Mouse (Mus musculus) MEL (cell line): Measurements from ENCODE around the gene Ate1. TPM values are rescaled to one million over a fixed set of nuclear protein-coding genes. Genes with fewer than 3 reads are reported as not detected.
A peak's percentile ranks its signal among the peaks of the same experiment; 100 is the strongest.

Source experiments
- DNase-seq: peaks from one replicate; pipeline ENCODE4 v3.0.0; 2011; ENCODE audit warnings: low read depth, low spot score
- H3K27ac ChIP-seq: 2 replicates; pipeline ENCODE4 v1.5.1; 2012; ENCODE audit warnings: low read depth, mild to moderate bottlenecking, control low read depth, low read length, moderate library complexity; ENCODE audit not compliant: control insufficient read depth
- H3K27me3 ChIP-seq, 2 experiments: fragments of 150-350 bp in 1 of 2; sonication (generic) in 1 of 2; 2 replicates each; pipeline ENCODE4 v1.6.1; 2012; ENCODE audit warnings: low read length in 2 of 2, mild to moderate bottlenecking in 2 of 2, improper control_type of control experiment in 1 of 2, moderate library complexity in 1 of 2; ENCODE audit not compliant: insufficient read depth in 2 of 2, control insufficient read depth in 1 of 2
- H3K36me3 ChIP-seq, 2 experiments: 2 replicates each; pipeline ENCODE4 v1.6.1; 2012 to 2014; ENCODE audit warnings: low read length in 2 of 2, improper control_type of control experiment in 1 of 2, inconsistent platforms in 1 of 2, mild to moderate bottlenecking in 1 of 2; ENCODE audit not compliant: insufficient read depth in 2 of 2, control insufficient read depth in 1 of 2
- H3K4me1 ChIP-seq, 2 experiments: fragments of 150-350 bp in 1 of 2; sonication (generic) in 1 of 2; 2 replicates each; pipeline ENCODE4 v1.6.1; 2012; ENCODE audit warnings: low read length in 2 of 2, improper control_type of control experiment in 1 of 2, mild to moderate bottlenecking in 1 of 2; ENCODE audit not compliant: insufficient read depth in 2 of 2, control insufficient read depth in 1 of 2
- H3K4me3 ChIP-seq, 2 experiments: fragments of 150-350 bp in 1 of 2; sonication (generic) in 1 of 2; 2 replicates each; pipeline ENCODE4 v1.5.1; 2012; ENCODE audit warnings: low read depth in 2 of 2, low read length in 2 of 2, mild to moderate bottlenecking in 2 of 2, moderate library complexity in 2 of 2, control low read depth in 1 of 2, improper control_type of control experiment in 1 of 2; ENCODE audit not compliant: control insufficient read depth in 1 of 2, insufficient read depth in 1 of 2
- H3K79me2 ChIP-seq: 2 replicates; pipeline ENCODE4 v1.6.1; 2012; ENCODE audit warnings: mild to moderate bottlenecking, low read length, moderate library complexity; ENCODE audit not compliant: control insufficient read depth, poor library complexity, insufficient read depth
- H3K9ac ChIP-seq: 2 replicates; pipeline ENCODE4 v1.6.1; 2012; ENCODE audit warnings: low read depth, mild to moderate bottlenecking, control low read depth, low read length, moderate library complexity; ENCODE audit not compliant: control insufficient read depth, poor library complexity, severe bottlenecking
- H3K9me3 ChIP-seq: fragments of 150-350 bp; sonication (generic); replicated peaks from 2 replicates; pipeline ENCODE4 v1.6.1; 2012; ENCODE audit warnings: mild to moderate bottlenecking, low read length, improper control_type of control experiment, moderate library complexity; ENCODE audit not compliant: insufficient read depth
- CTCF ChIP-seq, 3 experiments: IDR thresholded peaks in 2 of 3; conservative IDR thresholded peaks in 1 of 3; 2 replicates each; pipeline ENCODE4 v1.5.1; 2011 to 2012; ENCODE audit warnings: low read length in 3 of 3, low read depth in 2 of 3, mild to moderate bottlenecking in 2 of 3, improper control_type of control experiment in 1 of 3, inconsistent platforms in 1 of 3, mixed read lengths in 1 of 3, moderate library complexity in 1 of 3; ENCODE audit not compliant: control insufficient read depth in 1 of 3, insufficient read depth in 1 of 3, poor library complexity in 1 of 3, severe bottlenecking in 1 of 3
- E2F4 ChIP-seq: IDR thresholded peaks from 2 replicates; pipeline ENCODE4 v1.6.1; 2011; ENCODE audit warnings: low read depth, low read length, improper control_type of control experiment, borderline replicate concordance
- EP300 ChIP-seq, 2 experiments: IDR thresholded peaks; 2 replicates each; pipeline ENCODE4 v1.6.1; 2011; ENCODE audit warnings: improper control_type of control experiment in 2 of 2, low read length in 2 of 2, low read depth in 1 of 2, mild to moderate bottlenecking in 1 of 2
- GABPA ChIP-seq: IDR thresholded peaks from 2 replicates; pipeline ENCODE4 v1.6.1; 2012; ENCODE audit warnings: low read depth, mild to moderate bottlenecking, inconsistent platforms, low read length, improper control_type of control experiment, moderate library complexity
- HCFC1 ChIP-seq: IDR thresholded peaks from 2 replicates; pipeline ENCODE4 v1.6.1; 2012; ENCODE audit warnings: low read depth, mild to moderate bottlenecking, inconsistent platforms, low read length, improper control_type of control experiment, moderate library complexity
- KAT2A ChIP-seq: conservative IDR thresholded peaks from 2 replicates; pipeline ENCODE4 v1.6.1; 2012; ENCODE audit warnings: low read depth, low read length, improper control_type of control experiment, inconsistent platforms
- MAX ChIP-seq: IDR thresholded peaks from 2 replicates; pipeline ENCODE4 v1.6.1; 2011; ENCODE audit warnings: low read length, improper control_type of control experiment
- MYB ChIP-seq: IDR thresholded peaks from 2 replicates; pipeline ENCODE4 v1.6.1; 2011; ENCODE audit warnings: mild to moderate bottlenecking, low read depth, low read length, improper control_type of control experiment
- NRF1 ChIP-seq: IDR thresholded peaks from 2 replicates; pipeline ENCODE4 v1.6.1; 2014; ENCODE audit warnings: low read depth, mild to moderate bottlenecking, inconsistent platforms, low read length, improper control_type of control experiment, moderate library complexity; ENCODE audit not compliant: poor library complexity, insufficient read depth, severe bottlenecking
- RAD21 ChIP-seq: IDR thresholded peaks from 2 replicates; pipeline ENCODE4 v1.6.1; 2011; ENCODE audit warnings: mild to moderate bottlenecking, low read depth, low read length, improper control_type of control experiment
- RCOR1 ChIP-seq: IDR thresholded peaks from 2 replicates; pipeline ENCODE4 v1.6.1; 2012; ENCODE audit warnings: low read depth, mild to moderate bottlenecking, inconsistent platforms, low read length, improper control_type of control experiment
- TAL1 ChIP-seq: IDR thresholded peaks from 2 replicates; pipeline ENCODE4 v1.6.1; 2012; ENCODE audit warnings: mild to moderate bottlenecking, inconsistent platforms, low read length, moderate library complexity, mixed read lengths
- UBTF ChIP-seq: IDR thresholded peaks from 2 replicates; pipeline ENCODE4 v1.6.1; 2012; ENCODE audit warnings: low read depth, mild to moderate bottlenecking, inconsistent platforms, low read length, improper control_type of control experiment, moderate library complexity, borderline replicate concordance; ENCODE audit not compliant: insufficient read depth
- USF1 ChIP-seq: IDR thresholded peaks from 2 replicates; pipeline ENCODE4 v1.6.1; 2014; ENCODE audit warnings: low read depth, mild to moderate bottlenecking, inconsistent platforms, low read length, improper control_type of control experiment, moderate library complexity
- ZKSCAN1 ChIP-seq: IDR thresholded peaks from 2 replicates; pipeline ENCODE4 v1.6.1; 2012; ENCODE audit warnings: low read depth, mild to moderate bottlenecking, inconsistent platforms, low read length, improper control_type of control experiment, moderate library complexity
- ZMIZ1 ChIP-seq: IDR thresholded peaks from 2 replicates; pipeline ENCODE4 v1.6.1; 2012; ENCODE audit warnings: low read depth, mild to moderate bottlenecking, inconsistent platforms, low read length, improper control_type of control experiment, moderate library complexity
- polyA plus RNA-seq, 2 experiments: library from polyadenylated mRNA; stranded (reverse) in 1 of 2; unstranded in 1 of 2; fragments of >175 nt in 1 of 2; fragments of >200 nt in 1 of 2; gene quantifications; 2 replicates each; pipeline versions ENCODE4 v1.2.1 to v1.2.4; 2012; ENCODE audit warnings: low replicate concordance in 2 of 2, low read depth in 1 of 2; ENCODE audit not compliant: insufficient read length in 2 of 2, insufficient read depth in 1 of 2, missing spikeins in 1 of 2
- total RNA-seq: library from RNA; depleted of rRNA; stranded (reverse); fragments of 300-350 nt; gene quantifications from 2 replicates; pipeline ENCODE4 v1.2.3, GENCODE M21; 2012

Ate1 gene
- total and polyA plus RNA-seq, 3 experiments = 21.9 to 28.6 TPM; not detected in 1

DNA sequence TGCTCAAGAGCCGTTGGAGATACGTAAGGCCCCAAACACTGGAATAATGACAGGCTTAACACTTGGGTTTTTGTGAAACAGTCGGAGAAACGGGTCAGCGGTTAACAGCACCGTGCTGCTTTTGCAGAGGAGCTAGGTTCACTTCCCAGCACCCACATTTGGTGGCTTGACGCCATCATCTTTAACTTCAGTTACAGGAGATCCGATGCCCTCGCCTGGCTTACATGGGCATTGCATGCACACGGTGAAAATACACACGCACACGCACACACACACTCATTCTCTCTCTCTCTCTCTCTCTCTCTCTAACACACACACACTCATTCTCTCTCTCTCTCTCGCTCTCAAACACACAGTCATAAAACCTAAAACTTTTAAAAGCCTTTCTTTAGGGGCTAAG, 138.0 kb downstream of the Ate1 start:
- H3K9ac ChIP-seq = no peak overlapping the region
- no peaks in the 10 kb centered on the region for H3K79me2 ChIP-seq
- TF ChIP-seq E2F4 = no peak
- peak in 1 of 3 experiments; percentile 12; a peak in 1 of 6 replicates for TF ChIP-seq CTCF (IDR thresholded peaks at IDR 0.05 in 2 of 3, conservative IDR thresholded peaks at IDR 0.05 in 1 of 3; ENCODE audit: control insufficient read depth in 1 of 3, insufficient read depth in 1 of 3, low read depth in 2 of 3, low read length in 3 of 3, poor library complexity in 1 of 3, severe bottlenecking in 1 of 3)
- no peak for TF ChIP-seq HCFC1
- TF ChIP-seq MAX = no peak
- TF ChIP-seq GABPA = no peak
- TF ChIP-seq RAD21 = no peak; the same call in 1 of the 2 replicates
- no peak for TF ChIP-seq KAT2A
- TF ChIP-seq NRF1 = no peak
- no peaks in the 10 kb centered on the region for H3K9me3 ChIP-seq
- no peak overlapping the region for H3K4me3 ChIP-seq
- H3K4me1 ChIP-seq = no peaks in the 10 kb centered on the region
- no peaks in the 10 kb centered on the region for H3K27me3 ChIP-seq
- no peak for DNase-seq
- no peak overlapping the region for H3K27ac ChIP-seq
- no peaks in the 10 kb centered on the region for H3K36me3 ChIP-seq

GRCm38 (mm10) chr7:130381387-130381951, 138.7 kb downstream of the Ate1 start:
- H3K79me2 ChIP-seq = no peaks in the 10 kb centered on the region
- H3K4me1 ChIP-seq = no peaks in the 10 kb centered on the region
- H3K27me3 ChIP-seq = no peaks in the 10 kb centered on the region
- TF ChIP-seq ZKSCAN1 (no peak), UBTF (no peak), USF1 (no peak), ZMIZ1 (no peak), RAD21 (no peak), MYB (no peak), RCOR1 (no peak), TAL1 (no peak), EP300 (IDR thresholded peaks at IDR 0.05; ENCODE audit: low read depth in 1 of 2, low read length in 2 of 2) (no peak), NRF1 (no peak)
- H3K36me3 ChIP-seq = no peaks in the 10 kb centered on the region
- no peak overlapping the region for H3K4me3 ChIP-seq
- H3K27ac ChIP-seq = no peak overlapping the region
- no peaks in the 10 kb centered on the region for H3K9me3 ChIP-seq
- no peak overlapping the region for H3K9ac ChIP-seq
- no peak for DNase-seq
